Mouse (Mus musculus): ENCODE data around the gene Wwox.
A peak's percentile ranks its signal among the peaks of the same experiment; 100 is the strongest.

Wwox gene

GRCm38 (mm10) chr8:114927412-114927811 lies 488.0 kb downstream of the Wwox start:
- DNase-seq, result no peak

GRCm38 (mm10) chr8:114927917-114928316 lies 488.5 kb downstream of the Wwox start:
- no peak for DNase-seq

GRCm38 (mm10) chr8:114929597-114929996 lies 490.1 kb downstream of the Wwox start:
- DNase-seq, result no peak

- DNase-seq, result no peak
Observed at GRCm38 (mm10) chr8:114932071-114932630, 492.7 kb downstream of the Wwox start.

GRCm38 (mm10) chr8:114933248-114933647 lies 493.8 kb downstream of the Wwox start:
- DNase-seq, result peak in 1 of 2 experiments; percentile 12

- DNase-seq, result no peak
Observed at GRCm38 (mm10) chr8:114936887-114937286, 497.4 kb downstream of the Wwox start.

- no peak for DNase-seq
Observed at GRCm38 (mm10) chr8:114939338-114939737, 499.9 kb downstream of the Wwox start.

- DNase-seq, result no peak
Observed at GRCm38 (mm10) chr8:114941096-114941495, 501.6 kb downstream of the Wwox start.

- no peak for DNase-seq
Observed at GRCm38 (mm10) chr8:114941644-114942043, 502.2 kb downstream of the Wwox start.

- no peak for DNase-seq
Observed at GRCm38 (mm10) chr8:114947921-114948320, 508.5 kb downstream of the Wwox start.

- no peak for DNase-seq
Observed at GRCm38 (mm10) chr8:114956377-114957168, 517.1 kb downstream of the Wwox start.

GRCm38 (mm10) chr8:114958437-114959107 lies 519.1 kb downstream of the Wwox start:
- DNase-seq, result no peak

- DNase-seq, result no peak
Observed at GRCm38 (mm10) chr8:114959406-114959805, 520.0 kb downstream of the Wwox start.

GRCm38 (mm10) chr8:114962494-114962893 lies 523.0 kb downstream of the Wwox start:
- DNase-seq, result no peak

GRCm38 (mm10) chr8:114963282-114963681 lies 523.8 kb downstream of the Wwox start:
- DNase-seq, result no peak

- DNase-seq, result no peak
Observed at GRCm38 (mm10) chr8:114964206-114964605, 524.8 kb downstream of the Wwox start.

- DNase-seq, result no peak
Observed at GRCm38 (mm10) chr8:114968842-114969241, 529.4 kb downstream of the Wwox start.

- peak; percentile 85 to 86 for DNase-seq
Observed at GRCm38 (mm10) chr8:114971378-114971777, 531.9 kb downstream of the Wwox start.

GRCm38 (mm10) chr8:114973002-114973461 lies 533.6 kb downstream of the Wwox start:
- no peak for DNase-seq

GRCm38 (mm10) chr8:114974336-114974950 lies 535.0 kb downstream of the Wwox start:
- no peak for DNase-seq

- DNase-seq, result no peak
Observed at GRCm38 (mm10) chr8:114977746-114978145, 538.3 kb downstream of the Wwox start.

GRCm38 (mm10) chr8:114978206-114978960 lies 538.9 kb downstream of the Wwox start:
- no peak for DNase-seq

- DNase-seq, result no peak
Observed at GRCm38 (mm10) chr8:114979671-114980070, 540.2 kb downstream of the Wwox start.
